Mouse (Mus musculus): ENCODE results near the gene Hunk. TPM values are rescaled to one million over a fixed set of nuclear protein-coding genes. Genes with fewer than 3 reads are reported as not detected.
A peak's percentile ranks its signal among the peaks of the same experiment; 100 is the strongest.

Gene Hunk
- total RNA-seq, 2 experiments from 2014 or later: 12.6 to 15.2 TPM

DNA sequence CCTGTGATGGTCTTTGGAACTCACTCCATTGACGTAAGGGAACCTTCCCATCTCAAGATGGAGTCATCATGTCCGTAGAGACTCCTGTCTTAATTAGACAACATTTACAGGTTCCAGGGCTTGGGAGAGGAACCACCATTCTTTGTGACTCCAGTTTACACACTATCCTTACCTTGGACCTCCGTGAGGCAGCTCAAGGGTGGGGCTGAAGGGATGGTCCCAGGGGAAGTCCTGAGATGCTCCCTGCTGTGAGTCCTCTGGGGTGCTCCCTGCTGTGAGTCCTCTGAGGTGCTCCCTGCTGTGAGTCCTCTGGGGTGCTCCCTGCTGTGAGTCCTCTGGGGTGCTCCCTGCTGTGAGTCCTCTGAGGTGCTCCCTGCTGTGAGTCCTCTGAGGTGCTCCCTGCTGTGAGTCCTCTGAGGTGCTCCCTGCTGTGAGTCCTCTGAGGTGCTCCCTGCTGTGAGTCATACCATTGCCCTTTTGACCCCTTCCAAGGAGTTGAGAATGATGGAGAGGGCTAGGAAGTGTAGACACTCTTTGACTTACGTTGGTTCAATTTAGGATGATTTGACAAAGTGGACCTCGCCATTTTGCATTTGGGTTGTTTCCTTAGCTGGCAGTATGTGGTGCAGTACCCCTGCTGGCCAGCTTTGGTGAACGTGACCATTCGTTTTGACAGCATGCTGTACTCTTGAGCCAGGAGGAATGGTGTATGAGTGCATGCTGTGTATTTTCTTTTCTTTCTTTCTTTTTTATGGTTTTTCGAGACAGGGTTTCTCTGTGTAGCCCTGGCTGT lies 42.2 kb downstream of the Hunk start:
- intact Hi-C loops (cut with DNase I): no loop called here
- DNase-seq: no peak

DNA sequence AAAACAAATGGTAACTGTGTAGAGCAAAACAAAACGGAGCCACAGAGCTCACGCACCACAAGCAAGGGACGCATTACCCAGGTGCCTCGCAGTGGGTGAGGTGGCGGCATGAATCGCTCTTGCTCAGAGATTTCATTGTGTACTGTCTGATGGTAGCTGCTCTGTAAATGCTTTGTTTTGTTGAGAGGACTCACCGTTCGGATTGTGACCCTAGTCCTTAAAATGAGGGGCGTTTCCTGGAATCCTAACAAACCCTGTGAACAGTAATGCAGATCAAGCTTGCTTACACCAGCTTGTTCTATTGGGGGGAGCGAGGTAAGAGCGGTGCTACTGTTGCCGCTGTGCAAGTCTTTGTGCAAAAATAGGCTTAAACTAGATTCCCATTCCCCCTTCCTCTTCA lies 47.7 kb downstream of the Hunk start:
- intact Hi-C loops (cut with DNase I): no loop called here
- no peak for DNase-seq

DNA sequence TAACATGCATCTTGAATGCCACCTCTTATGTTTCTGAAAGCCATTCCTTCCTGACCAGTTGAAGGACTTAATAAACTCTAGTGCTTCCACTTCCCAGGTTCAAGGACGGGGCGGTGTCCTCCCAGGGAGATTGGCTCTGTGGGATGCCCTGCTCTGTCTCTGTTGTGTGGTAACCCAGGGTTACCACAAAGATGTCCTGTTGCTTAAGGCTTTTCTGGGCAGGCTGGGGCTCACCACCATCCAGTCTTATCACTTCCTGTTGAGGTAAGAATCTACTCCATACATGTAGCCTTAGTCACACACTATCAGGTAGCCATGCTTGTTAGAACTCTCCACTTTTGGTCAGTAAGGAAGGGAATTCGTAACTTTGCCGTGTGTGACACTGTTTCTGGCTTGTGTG lies 49.4 kb downstream of the Hunk start:
- intact Hi-C loops (cut with DNase I): no loop called here
- DNase-seq: no peak

DNA sequence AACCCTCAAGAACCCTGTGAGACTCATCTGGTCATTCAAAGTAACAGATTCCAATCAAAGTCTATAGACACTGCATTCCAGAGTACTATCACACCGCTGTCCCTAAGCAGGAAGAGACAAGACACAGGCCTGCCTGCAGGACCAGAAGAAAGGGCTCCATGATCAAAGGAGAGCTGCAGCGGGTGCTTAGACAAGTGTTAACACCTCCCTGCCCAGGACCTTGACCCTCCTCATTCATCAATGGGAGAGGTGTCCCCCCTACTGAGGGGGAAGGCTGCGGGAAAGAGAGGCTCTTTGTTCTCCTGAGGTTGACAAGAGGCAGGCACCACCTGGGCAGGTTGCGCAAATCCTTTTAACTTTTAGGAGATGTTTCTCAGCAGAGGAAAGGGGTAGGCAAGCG lies 51.5 kb downstream of the Hunk start:
- intact Hi-C loops (cut with DNase I): no loop called here
- no peak for DNase-seq

DNA sequence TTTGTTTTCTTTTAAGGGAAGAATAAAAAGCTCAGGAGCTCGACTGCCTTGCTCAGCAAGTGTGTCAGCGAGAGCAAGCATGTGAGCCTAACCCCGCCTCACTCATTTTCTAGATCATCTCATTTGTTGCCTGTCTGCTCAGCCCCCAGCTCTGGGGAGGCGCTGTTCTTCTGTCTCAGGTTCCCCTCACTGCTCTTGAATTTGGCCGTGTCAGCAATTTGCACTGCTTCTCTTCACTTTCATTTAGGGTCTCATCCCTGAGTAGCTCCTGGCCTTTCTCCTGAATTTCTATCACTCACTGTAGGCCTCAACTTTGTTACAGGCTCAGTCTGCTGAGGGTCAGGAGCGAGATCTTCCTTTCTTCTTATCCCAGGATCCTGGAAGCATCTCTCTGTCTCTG lies 53.7 kb downstream of the Hunk start:
- DNase-seq: no peak
- intact Hi-C loops (cut with DNase I): no loop called here

DNA sequence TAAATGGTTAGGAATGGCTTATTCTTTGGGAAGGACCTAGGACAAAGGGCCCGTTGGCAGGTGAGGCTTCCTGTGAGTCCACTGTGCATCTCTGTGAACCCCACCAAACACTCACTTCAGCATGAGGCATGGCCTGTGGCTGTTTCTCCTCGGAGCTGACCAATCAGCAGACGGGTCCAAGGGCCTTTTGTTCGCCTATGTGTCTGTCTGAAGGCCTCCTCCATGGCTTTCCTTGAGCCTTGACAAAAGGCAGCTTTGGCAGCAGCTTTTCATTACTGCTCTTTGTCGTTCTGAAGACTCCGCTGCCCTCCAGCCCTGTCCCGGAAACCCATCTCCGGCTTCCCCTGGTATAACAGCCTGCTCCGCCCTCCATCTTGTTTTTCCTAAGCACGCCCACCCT lies 54.8 kb downstream of the Hunk start:
- no peak for DNase-seq
- intact Hi-C loops (cut with DNase I): no loop called here

DNA sequence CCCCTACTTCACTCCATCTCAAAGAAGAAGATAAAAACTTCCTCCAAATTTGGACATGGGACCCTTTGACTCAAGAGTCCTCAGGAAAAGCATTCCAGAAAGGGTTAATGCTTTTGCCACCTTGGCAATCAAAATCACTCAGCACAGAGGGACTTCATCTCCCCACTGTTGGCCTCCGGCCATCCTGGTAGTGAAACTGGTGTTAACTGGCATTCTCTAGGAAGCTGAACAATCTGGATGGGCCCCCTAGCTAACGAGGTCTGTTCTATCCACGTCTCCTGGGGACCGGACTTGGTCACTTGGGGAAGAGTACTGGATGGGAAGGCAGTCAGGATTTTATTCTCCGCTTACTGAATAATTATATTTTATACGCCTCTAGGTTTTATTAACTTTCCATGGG lies 57.2 kb downstream of the Hunk start:
- intact Hi-C loops (cut with DNase I): no loop called here
- peak; percentile 62 for DNase-seq

DNA sequence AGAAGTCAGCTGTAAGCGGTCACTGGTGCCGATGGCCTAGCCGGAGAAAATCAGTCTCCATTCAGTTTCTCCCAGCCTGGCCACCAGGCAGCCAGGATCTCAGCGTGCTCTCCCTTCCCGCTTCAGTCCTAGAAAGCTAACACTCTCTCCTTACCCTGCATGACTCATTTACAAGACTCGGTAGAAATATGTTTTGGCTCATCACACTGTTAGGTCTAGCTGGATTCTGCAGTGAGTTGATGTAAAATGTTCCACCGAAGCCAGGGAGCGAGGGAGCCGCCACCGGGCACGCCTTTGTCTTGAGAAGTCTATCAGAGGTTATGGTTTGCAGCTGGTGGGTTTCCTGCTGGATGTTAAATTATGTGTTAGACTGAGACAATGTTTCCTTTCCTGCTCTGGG lies 67.4 kb downstream of the Hunk start:
- DNase-seq: no peak
- intact Hi-C loops (cut with DNase I): no loop called here

DNA sequence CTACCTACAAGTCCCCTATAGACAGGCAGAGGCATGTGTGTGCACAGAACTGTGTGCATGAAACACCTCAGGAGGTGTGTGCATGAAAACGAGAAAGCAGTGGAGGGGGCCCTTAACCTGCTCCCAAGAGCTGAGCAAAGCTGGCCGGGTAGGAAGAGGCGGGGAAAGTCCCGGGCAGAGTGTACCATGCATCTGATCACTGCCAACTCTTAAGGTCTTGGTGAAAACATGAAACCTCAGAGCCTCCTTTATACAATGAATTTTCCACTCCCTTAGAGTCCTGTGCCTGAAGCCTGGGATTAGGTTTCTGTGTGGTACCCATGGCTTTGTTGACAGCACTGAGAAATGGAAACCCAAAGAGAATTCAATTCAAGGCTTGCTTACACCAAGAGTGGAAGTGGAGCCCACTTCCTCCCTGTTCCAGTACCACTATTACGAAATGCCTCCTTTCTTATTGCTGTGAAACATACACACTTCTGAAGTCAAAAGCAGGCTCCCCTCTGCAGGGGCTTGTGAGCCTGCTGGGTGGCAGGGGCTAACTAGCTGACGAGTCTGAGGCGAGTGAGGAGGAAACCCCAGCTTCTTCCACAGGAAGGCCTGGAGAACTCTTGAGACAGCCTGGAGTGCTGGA lies 70.8 kb downstream of the Hunk start:
- intact Hi-C loops (cut with DNase I): no loop called here
- no peak for DNase-seq

DNA sequence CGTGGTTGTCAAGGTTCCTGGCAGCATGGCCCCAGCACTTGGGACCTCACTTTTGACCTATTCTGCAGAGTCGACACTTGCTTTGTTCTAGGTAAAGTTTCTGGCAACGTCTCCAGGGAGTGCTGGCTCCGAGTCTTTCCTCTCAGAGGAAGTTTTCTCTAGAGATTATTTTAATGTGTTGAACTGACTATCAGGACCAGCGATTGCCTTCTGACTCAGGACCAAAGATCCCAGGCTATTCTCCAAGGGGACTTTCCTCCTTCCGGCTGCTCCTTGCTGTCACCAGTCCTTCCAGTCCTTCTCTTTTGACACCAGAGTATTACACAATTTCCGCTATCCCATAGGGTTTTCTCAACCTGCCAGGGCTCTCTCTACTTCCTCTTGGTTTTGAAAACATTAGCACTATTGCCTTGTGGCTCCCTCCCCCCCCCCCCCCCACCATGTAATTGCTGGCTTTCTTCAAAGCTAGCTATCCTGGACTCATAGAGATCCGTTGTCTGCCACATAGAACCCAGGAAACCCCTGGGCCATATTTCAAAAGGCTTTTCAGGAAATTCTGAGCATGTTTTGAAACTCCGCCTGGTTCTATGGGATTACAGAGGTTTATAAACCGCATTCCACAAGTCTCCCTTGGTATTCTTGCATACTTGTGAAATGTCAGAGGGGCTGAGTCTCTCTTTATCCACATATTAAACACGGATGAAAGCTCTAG lies 73.2 kb downstream of the Hunk start:
- intact Hi-C loops (cut with DNase I): no loop called here
- no peak for DNase-seq

DNA sequence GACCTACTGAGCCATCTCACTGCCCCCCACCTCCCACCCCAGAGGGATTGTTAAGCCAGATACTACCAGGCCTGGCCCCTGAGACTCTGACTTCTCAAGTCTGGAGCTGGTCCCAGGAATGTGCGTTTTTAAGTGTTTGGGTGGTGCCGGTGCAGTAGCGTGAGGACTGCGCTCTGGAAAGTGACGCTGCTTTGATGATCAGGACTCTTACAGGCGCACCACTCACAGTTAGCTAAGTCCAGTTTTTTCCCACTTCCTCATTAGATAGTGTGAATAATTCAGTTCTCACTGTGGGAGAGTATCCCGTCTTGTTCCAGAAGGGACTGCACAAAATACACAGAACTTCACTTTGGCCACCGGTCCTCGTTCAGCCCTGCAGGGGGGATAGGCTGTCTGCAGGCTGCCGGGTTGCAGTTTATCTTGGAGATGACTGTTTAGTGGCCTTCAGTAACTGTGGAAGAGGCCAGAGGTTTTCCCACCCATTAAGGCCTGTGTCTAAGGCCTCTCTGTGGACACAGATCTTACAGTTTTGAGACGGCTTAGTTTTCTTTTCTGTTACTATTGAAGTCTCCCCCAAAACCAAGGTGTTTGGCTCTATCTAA lies 75.6 kb downstream of the Hunk start:
- intact Hi-C loops (cut with DNase I): no loop called here
- DNase-seq: no peak

DNA sequence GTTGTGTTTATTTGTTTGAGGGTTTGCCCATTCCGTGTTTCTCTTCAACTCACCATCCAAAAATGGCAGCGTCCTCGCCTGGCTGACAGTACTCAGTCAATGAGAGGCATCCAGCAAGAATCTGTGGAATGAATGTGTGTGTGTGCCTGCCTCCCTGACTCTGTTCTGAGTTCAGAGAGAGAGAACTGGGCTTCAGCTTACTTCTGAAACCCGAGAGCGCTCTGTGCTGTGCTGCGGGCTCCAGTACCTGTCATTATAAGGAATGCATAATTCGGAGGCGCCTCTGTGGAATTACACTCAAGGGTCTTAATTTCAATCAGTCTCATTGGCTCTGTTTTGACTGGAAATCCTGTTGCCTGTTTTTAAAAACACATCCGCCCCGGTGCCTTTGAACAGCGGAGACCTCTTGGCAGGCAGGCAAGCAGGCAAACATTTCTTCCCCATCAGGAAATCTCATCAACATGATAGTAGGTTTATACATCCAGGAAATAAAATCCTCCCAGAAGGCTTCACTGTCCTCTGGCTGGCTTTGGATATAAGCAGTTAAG lies 77.0 kb downstream of the Hunk start:
- intact Hi-C loops (cut with DNase I): no loop called here
- DNase-seq: no peak

DNA sequence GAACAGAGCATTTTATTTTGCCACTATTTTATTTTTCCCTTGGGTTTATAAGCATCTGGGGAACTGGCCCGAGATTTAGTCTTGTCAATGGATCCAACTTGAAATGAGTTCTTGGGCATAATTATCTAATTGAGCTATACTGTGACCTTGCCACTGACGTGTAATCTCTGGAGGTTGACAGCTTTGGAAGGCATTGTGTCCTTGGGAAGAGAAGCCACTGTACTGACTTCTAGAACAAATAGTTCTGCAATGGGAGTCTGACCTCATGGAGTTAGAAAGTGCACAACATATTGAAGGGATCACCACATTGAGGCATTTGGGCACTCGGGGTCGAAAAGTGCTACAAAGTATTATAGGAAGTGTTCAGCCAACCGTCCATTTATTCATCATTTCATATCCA lies 79.3 kb downstream of the Hunk start:
- intact Hi-C loops (cut with DNase I): no loop called here
- DNase-seq: no peak

DNA sequence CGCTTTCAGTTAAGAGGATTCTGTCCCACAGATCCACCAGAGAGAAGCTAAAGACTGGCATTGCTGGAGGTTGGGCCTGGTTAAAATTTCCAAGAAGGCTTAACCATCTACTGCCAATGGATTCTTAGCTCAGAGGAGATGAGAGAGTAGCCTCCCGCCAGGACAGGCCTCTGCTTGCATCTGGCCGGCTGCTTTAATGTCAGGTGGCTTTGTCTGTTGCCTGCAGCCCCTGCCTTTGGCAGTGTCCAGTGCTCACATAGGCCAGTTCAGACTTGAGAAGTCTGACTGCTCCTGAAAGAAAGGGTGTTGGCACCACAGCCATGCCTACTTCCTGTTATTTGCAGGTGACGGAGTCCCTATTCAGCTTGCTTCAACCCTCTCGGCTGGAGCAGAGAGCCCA lies 82.5 kb downstream of the Hunk start:
- intact Hi-C loops (cut with DNase I): no loop called here
- DNase-seq: no peak

DNA sequence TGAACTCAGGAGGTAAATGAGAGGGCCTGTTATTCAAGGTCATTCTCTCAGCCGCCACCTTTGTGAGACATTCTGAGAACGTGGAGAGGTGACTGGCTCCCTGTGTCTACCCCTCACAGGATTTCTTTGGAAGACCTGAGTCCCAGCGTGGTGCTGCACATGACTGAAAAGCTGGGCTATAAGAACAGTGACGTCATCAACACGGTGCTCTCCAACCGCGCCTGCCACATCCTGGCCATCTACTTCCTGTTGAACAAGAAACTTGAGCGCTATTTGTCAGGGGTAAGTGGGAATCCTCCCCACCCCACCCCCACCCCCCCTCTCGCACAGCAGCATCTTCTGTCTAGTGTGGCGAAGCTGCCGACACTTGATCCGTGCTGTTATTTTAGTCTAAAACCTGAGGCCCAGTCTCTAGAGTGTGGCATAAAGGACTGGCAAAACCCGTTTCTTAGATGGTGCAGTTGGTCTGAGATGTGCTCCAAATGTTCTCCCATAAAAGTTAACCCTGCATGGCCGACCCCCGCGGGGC lies 90.0 kb downstream of the Hunk start:
- DNase-seq: no peak
- intact Hi-C loops (cut with DNase I): no loop called here

DNA sequence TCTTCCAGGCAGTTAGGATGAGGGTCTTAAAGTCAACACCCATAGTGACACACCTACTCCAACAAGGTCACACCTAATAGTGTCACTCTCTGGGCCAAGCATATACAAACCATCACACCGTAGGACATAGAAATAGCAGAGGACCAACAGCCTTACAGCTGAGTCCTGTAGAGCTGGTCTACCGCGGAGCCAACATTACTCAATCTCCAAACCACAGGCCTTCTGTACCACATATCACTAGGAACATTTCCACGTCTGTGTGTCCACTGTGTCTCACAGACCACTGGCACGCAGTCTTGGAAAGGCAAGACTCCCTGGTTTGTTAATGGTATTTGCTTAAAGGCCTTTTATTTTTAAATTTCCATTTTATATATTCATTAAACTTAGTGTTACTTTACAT lies 95.8 kb downstream of the Hunk start:
- intact Hi-C loops (cut with DNase I): no loop called here
- no peak for DNase-seq

DNA sequence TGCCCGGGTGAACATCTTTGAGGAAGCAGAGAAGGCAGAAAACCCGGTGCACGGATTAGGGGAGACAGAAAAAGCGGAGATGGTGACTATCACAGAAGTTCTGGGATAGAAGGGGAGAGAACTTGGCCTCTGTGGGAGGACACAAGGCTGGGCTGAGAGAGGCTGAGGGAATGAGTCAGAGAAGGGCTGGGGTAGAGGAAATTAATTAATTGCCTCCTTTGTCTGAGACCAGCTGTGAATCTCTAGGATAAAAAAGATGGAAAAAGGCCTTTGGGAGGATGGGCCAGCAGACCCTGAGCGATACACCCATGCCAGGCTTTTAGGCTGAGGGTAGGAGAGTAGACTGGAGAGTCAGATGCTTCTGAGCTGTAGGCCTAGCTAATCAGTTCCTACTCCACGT lies 97.5 kb downstream of the Hunk start:
- intact Hi-C loops (cut with DNase I): no loop called here
- peak; percentile 12 for DNase-seq

DNA sequence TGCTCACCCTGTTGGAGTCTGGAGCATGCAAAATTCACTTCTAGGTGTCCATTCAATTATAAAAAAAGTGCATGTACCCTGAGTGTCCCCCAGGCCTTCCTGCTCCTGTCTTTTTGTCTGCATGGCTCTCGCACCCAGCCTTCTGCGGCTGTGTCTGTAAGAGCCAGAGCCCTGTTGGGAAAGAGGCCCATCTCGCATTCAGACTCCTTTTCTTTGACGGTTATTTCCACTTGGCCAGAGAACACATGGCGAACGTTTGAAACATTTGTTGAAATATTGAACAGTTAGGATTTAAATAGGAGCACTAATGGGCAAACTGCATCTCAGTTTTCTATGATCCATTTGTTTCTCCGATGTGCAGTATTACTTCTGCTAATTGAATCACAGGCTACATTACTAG lies 99.3 kb downstream of the Hunk start:
- DNase-seq: no peak
- intact Hi-C loops (cut with DNase I): no loop called here

DNA sequence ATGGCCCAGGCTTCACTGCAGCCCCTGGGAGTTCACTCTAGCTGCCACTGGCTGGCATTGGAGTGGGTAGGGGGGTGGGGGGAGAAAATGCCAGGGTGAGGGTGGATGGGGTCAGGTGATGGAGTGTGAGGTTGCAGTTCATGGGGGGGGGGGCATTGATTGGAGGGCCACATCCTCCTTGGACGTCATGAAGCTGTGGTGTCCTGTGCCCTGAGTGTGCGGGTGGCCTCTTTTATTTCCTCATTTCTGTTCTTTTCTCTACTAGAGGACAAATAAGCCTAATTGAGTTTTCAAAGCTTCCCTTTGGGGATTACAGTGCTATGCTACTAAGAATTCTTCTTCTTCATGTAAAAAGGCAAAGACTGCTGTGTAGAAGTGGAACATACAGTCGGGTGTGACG lies 99.8 kb downstream of the Hunk start:
- intact Hi-C loops (cut with DNase I): no loop called here
- DNase-seq: no peak

DNA sequence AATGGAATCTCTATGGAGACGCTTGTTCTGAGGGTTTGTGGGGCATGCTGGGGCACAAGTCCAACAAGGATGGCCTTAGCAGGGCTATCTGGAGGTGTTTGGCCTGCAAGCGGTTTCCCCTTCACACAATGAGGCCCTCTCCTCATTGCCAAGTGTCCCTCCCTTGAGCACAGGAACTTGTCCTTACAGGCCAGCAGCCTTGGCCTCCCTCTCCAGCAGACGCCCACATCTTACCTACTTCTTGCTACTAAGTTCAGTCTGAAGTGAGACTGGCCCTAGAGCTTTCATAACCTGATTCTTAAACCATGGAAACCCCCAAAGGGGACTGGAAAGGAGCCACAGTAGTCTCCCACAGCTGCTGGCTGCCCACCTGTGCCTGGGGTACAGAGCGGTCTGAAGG lies 104.3 kb downstream of the Hunk start:
- intact Hi-C loops (cut with DNase I): no loop called here

DNA sequence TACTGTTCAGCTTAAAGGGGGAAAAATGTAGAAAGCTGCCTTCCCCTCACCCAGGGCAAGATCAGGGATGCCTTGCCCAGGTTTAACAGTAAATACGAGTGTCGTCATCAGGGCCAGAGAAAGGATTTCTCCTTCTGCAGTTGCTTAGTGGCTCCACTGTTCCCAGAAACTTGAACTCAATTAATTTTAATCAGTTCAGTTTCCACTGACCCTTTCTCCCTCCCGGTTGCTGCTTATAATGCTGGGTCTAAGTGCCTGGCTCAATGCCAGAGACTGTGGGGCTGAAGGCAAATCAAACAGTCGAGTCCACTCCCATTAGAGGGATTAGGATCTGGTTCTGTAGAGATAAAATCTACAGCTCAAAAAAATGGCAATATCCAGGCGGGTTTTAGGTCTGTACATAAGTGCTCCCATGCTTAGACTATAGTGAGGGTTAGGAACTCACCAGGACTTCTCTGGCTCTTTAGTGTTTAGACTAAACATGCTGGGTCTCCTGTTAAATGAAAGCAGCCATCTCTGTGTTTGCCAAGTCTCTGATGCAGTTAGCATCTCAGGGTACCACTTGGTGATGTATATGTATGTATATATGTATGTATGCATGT lies 106.2 kb downstream of the Hunk start:
- intact Hi-C loops (cut with DNase I): no loop called here

More for the DNA sequence above, 104.3 kb downstream of the Hunk start:
- no peak for DNase-seq

More for the DNA sequence above, 106.2 kb downstream of the Hunk start:
- DNase-seq: peak; percentile 39
